Mouse (Mus musculus) olfactory bulb, adult 2 months (tissue): ENCODE measurements at regions not wholly inside any gene's neighbourhood (a gene's known extent, or its start where the extent isn't known, plus 50 kb on each side); places are given as distances from the start of the nearest gene placed in this dataset.

Source experiments
- H3K27ac ChIP-seq: fragments of 200-500 bp; 2 replicates; pipeline ENCODE4 v1.5.1; 2012; ENCODE audit warnings: low read depth, low read length; ENCODE audit not compliant: insufficient read depth
- H3K4me1 ChIP-seq: fragments of 200-500 bp; 2 replicates; pipeline ENCODE4 v1.6.1; 2012; ENCODE audit warnings: low read length; ENCODE audit not compliant: control insufficient read depth, insufficient read depth
- H3K4me3 ChIP-seq: fragments of 200-500 bp; 2 replicates; pipeline ENCODE4 v1.5.1; 2012; ENCODE audit warnings: mild to moderate bottlenecking, low read depth, low read length, moderate library complexity; ENCODE audit not compliant: insufficient read depth
- CTCF ChIP-seq: fragments of 200-500 bp; IDR thresholded peaks from 2 replicates; pipeline ENCODE4 v1.5.1; 2012; ENCODE audit warnings: low read depth, mild to moderate bottlenecking, low read length, moderate library complexity; ENCODE audit not compliant: insufficient read depth
- POLR2A ChIP-seq: fragments of 200-500 bp; IDR thresholded peaks from 2 replicates; pipeline ENCODE4 v1.6.1; 2012; ENCODE audit warnings: mild to moderate bottlenecking, low read depth, low read length, moderate library complexity; ENCODE audit not compliant: insufficient read depth
- WGBS: fragments of 180-500 bp; shearing (Covaris S2); methylation state at CpG from one replicate; pipeline ENCODE4 v1.1.7; 2018; 5-methylcytosine and 5-hydroxymethylcytosine counted together

GRCm38 (mm10) chr15:32799222-32799621, 554.6 kb downstream of the Sema5a start:
- Histone ChIP-seq H3K27ac (no peak overlapping the region), H3K4me3 (no peak overlapping the region), H3K4me1 (no peaks in the 10 kb centered on the region)
- no peak for TF ChIP-seq CTCF
- no peak for TF ChIP-seq POLR2A
- 89% methylated on average over 1 of the region's 1 CpGs for WGBS

GRCm38 (mm10) chr15:32810849-32811632, 566.4 kb downstream of the Sema5a start:
- no peak for TF ChIP-seq CTCF
- TF ChIP-seq POLR2A, result no peak
- WGBS, result 83% methylated on average over 2 of the region's 2 CpGs
- H3K4me3 ChIP-seq, result no peak overlapping the region
- H3K4me1 ChIP-seq, result no peaks in the 10 kb centered on the region
- no peak overlapping the region for H3K27ac ChIP-seq

DNA sequence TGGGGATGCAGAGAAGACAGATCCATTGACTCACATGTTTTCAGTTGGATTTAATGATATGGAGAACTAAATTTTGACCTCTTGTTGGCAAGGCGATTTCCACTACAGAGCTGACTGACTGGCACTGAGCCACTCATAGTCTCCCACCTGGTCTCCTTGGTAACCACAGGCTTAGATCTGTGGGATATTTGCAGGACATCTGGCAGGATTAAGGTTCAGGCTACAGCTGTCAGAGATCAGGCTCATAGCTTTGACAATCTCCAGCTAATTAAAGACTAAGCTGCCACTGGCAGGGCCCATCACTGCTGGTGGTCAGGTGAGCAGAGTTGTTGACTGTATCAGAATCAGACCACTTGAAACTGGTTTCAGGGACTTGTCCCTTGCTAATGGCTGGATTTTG, 595.4 kb downstream of the Sema5a start:
- Histone ChIP-seq H3K4me1 (no peaks in the 10 kb centered on the region), H3K27ac (no peak overlapping the region), H3K4me3 (no peak overlapping the region)
- WGBS, result 66% methylated on average over 1 of the region's 1 CpGs
- no peak for TF ChIP-seq POLR2A
- TF ChIP-seq CTCF, result no peak
